ENCODE assay signal across 9 mouse cellular contexts in genomic region chr5:90771880-90772653, GRCm38 (mm10). TPM values are rescaled to one million over a fixed set of nuclear protein-coding genes. Genes with fewer than 3 reads are reported as not detected.
DNase-seq lines count a peak whose midpoint lies in the region; ATAC-seq and TF ChIP-seq lines count a peak whose summit lies in the region.
"Had no signal": no experiment of that assay in that cellular context is flagged by ENCODE, and none has a peak within 500 bp of the region (broad histone marks: within the 10 kb centered on the region; RNA-seq: fewer than 3 reads in every experiment).

Pf4 (plus strand) TSS chr5:90772435.

- no peak within 1 kb of the TSS; the same call in 1 of the 2 replicates for H3K27ac ChIP-seq in intestine, embryonic 16.5 days (ENCODE audit: low read length)
- no peak within 1 kb of the TSS for H3K27ac ChIP-seq in lung, embryonic 15.5 days
- H3K27ac ChIP-seq in stomach, postnatal 0 days (replicated peaks) = no peak within 1 kb of the TSS

- H3K9ac ChIP-seq in intestine, embryonic 16.5 days (ENCODE audit: low read depth, low read length) = no peak within 1 kb of the TSS
- no peak within 1 kb of the TSS for H3K9ac ChIP-seq in lung, embryonic 15.5 days
- H3K9ac ChIP-seq in stomach, postnatal 0 days (ENCODE audit: low read length) = no peak within 1 kb of the TSS

- WGBS in intestine, embryonic 16.5 days = 72% methylated on average over 16 of the region's 16 CpGs
- WGBS in lung, embryonic 15.5 days = 55% methylated on average over 16 of the region's 16 CpGs
- 72% methylated on average over 16 of the region's 16 CpGs for WGBS in stomach, postnatal 0 days

- H3K4me1 ChIP-seq in intestine, embryonic 16.5 days (ENCODE audit: control insufficient read depth, insufficient read depth, low read length) = peaks cover 5% of the 10 kb centered on the region; the same call in 1 of the 2 replicates
- H3K4me1 ChIP-seq in lung, embryonic 15.5 days = peaks cover 14% of the 10 kb centered on the region
- H3K4me1 ChIP-seq in stomach, postnatal 0 days (replicated peaks; ENCODE audit: control insufficient read depth, insufficient read depth) = no peaks in the 10 kb centered on the region

- no peaks in the 10 kb centered on the region for H3K27me3 ChIP-seq in intestine, embryonic 16.5 days (replicated peaks; ENCODE audit: control insufficient read depth, insufficient read depth, low read length)
- H3K27me3 ChIP-seq in lung, embryonic 15.5 days = no peaks in the 10 kb centered on the region
- no peaks in the 10 kb centered on the region for H3K27me3 ChIP-seq in stomach, postnatal 0 days (ENCODE audit: control insufficient read depth, insufficient read depth, low read length)

- 0 out of 2 replicates have a peak, but pooled peaks have one; percentile 38 for ATAC-seq in frontal cortex, adult (ENCODE audit: low TSS enrichment)
- peak; percentile 64 for ATAC-seq in granulocyte monocyte progenitor cell, adult 5-6 weeks (replicated peaks; ENCODE audit: poor library complexity, severe bottlenecking)
- ATAC-seq in intestine, embryonic 16.5 days = peak; percentile 64; the same call in 1 of the 2 replicates
- peak; percentile 78; the same call in 1 of the 2 replicates for ATAC-seq in lung, embryonic 15.5 days (ENCODE audit: borderline replicate concordance, extremely low read depth, low FRiP score, low TSS enrichment)
- no peak for ATAC-seq in stomach, postnatal 0 days (ENCODE audit: low FRiP score, low TSS enrichment)

- TF ChIP-seq EP300 in stomach, postnatal 0 days (optimal IDR thresholded peaks at IDR 0.05) = no peak

- no peak within 1 kb of the TSS for H3K4me3 ChIP-seq in intestine, embryonic 16.5 days (ENCODE audit: low read length)
- H3K4me3 ChIP-seq in lung, embryonic 15.5 days = no peak within 1 kb of the TSS
- H3K4me3 ChIP-seq in stomach, postnatal 0 days (ENCODE audit: low read depth, low read length) = no peak within 1 kb of the TSS

- no peak for DNase-seq in frontal cortex, postnatal 14 days (ENCODE audit: low spot score in 2 of 2)
- no peak for DNase-seq in stomach, postnatal 0 days (ENCODE audit: low spot score)
- DNase-seq in c-Kit-positive CD71-positive TER-119-positive erythroid progenitor cells, embryonic 14.5 days (ENCODE audit: low spot score) = no peak
- no peak for DNase-seq in left cerebral cortex, postnatal 36 days (ENCODE audit: low spot score in 2 of 2)

- H3K4me2 ChIP-seq in intestine, embryonic 16.5 days (ENCODE audit: low read depth, low read length) = no peak within 1 kb of the TSS
- no peak within 1 kb of the TSS for H3K4me2 ChIP-seq in lung, embryonic 15.5 days
- H3K4me2 ChIP-seq in stomach, postnatal 0 days (replicated peaks; ENCODE audit: low read depth) = no peak within 1 kb of the TSS

- no peaks in the 10 kb centered on the region for H3K9me3 ChIP-seq in intestine, embryonic 16.5 days (ENCODE audit: control insufficient read depth, low read length)
- H3K9me3 ChIP-seq in lung, embryonic 15.5 days = no peaks in the 10 kb centered on the region
- H3K9me3 ChIP-seq in stomach, postnatal 0 days (ENCODE audit: control insufficient read depth, low read length) = no peaks in the 10 kb centered on the region

- intact Hi-C loops in left cerebral cortex, postnatal 36 days (cut with DNase I) = no loop called here

- no peak for TF ChIP-seq CTCF in stomach, postnatal 0 days (IDR thresholded peaks at IDR 0.05; ENCODE audit: low read depth)

- no peaks in the 10 kb centered on the region for H3K36me3 ChIP-seq in intestine, embryonic 16.5 days (ENCODE audit: control insufficient read depth, insufficient read depth, low read length)
- no peaks in the 10 kb centered on the region for H3K36me3 ChIP-seq in lung, embryonic 15.5 days
- H3K36me3 ChIP-seq in stomach, postnatal 0 days (ENCODE audit: control insufficient read depth, insufficient read depth, low read length) = no peaks in the 10 kb centered on the region

RNA-seq across cellular contexts. Expression of gene Pf4, which starts in this region (rescaled TPM):
- 5.8 TPM in 1 of 2 replicates, not detected in the other for total RNA-seq in granulocyte monocyte progenitor cell, adult 5-6 weeks (2014; fragmentation: Nextera tagmentation)
- total RNA-seq in granulocyte monocyte progenitor cell, adult 5-6 weeks (2017) = 2.4 and 6.6 TPM in 2 replicates
- polyA plus RNA-seq in intestine, embryonic 16.5 days (2015; fragmentation: Nextera tagmentation; extraction: Ambion mirVana) = 47.1 and 47.6 TPM in 2 replicates
- polyA plus RNA-seq in lung, embryonic 15.5 days (2015; fragmentation: Nextera tagmentation; extraction: Ambion mirVana) = 61.8 and 66.5 TPM in 2 replicates
- polyA plus RNA-seq in stomach, postnatal 0 days (2015; fragmentation: Nextera tagmentation; extraction: Ambion mirVana) = 159 and 216 TPM in 2 replicates
- total RNA-seq in left cerebral cortex, postnatal 36 days (2021) = 1 to 10 TPM; 2.3 to 2.9 TPM
- polyA plus RNA-seq: C2C12 had no signal
